Mouse (Mus musculus): ENCODE data around the gene Kifap3. TPM values are rescaled to one million over a fixed set of nuclear protein-coding genes. Genes with fewer than 3 reads are reported as not detected.
A peak's percentile ranks its signal among the peaks of the same experiment; 100 is the strongest.

Gene Kifap3
- polyA plus RNA-seq, 1 experiment from 2014 or later = 10.6 TPM

DNA sequence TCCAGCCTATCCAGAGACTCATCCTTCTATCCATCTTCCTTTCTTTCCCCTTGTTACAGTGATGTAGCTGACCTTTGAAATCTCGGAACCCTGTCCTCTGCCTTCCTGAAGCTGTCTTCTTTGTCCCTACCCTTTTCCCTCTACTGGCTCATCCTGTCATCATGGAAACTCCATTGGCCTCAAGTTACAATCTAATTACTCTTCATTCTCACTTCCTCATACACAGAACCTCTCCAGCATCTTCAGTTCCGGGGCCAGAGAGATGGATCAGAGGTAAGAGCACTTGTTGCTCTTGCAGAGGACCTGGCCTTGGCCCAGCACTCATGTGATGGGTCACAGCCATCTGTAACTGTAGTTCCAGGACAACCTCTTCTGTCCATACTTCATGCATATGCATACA lies 120.8 kb downstream of the Kifap3 start:
- H3K9me3 ChIP-seq (ENCODE audit: control insufficient read depth, low read length) = no peaks in the 10 kb centered on the region
- 82% methylated on average over 2 of the region's 2 CpGs for WGBS
- H3K4me2 ChIP-seq (replicated peaks; ENCODE audit: low read depth) = no peak overlapping the region
- DNase-seq (ENCODE audit: low spot score) = no peak
- no peaks in the 10 kb centered on the region for H3K27me3 ChIP-seq (ENCODE audit: control insufficient read depth, insufficient read depth, low read length)
- TF ChIP-seq EP300 (optimal IDR thresholded peaks at IDR 0.05) = no peak
- TF ChIP-seq CTCF (IDR thresholded peaks at IDR 0.05; ENCODE audit: low read depth) = no peak
- no peak overlapping the region for H3K27ac ChIP-seq (replicated peaks)
- no peaks in the 10 kb centered on the region for H3K4me1 ChIP-seq (replicated peaks; ENCODE audit: control insufficient read depth, insufficient read depth)
- no peak for ATAC-seq (ENCODE audit: low FRiP score, low TSS enrichment)
- no peak overlapping the region for H3K4me3 ChIP-seq (ENCODE audit: low read depth, low read length)
- no peaks in the 10 kb centered on the region for H3K36me3 ChIP-seq (ENCODE audit: control insufficient read depth, insufficient read depth, low read length)
- H3K9ac ChIP-seq (ENCODE audit: low read length) = no peak overlapping the region

DNA sequence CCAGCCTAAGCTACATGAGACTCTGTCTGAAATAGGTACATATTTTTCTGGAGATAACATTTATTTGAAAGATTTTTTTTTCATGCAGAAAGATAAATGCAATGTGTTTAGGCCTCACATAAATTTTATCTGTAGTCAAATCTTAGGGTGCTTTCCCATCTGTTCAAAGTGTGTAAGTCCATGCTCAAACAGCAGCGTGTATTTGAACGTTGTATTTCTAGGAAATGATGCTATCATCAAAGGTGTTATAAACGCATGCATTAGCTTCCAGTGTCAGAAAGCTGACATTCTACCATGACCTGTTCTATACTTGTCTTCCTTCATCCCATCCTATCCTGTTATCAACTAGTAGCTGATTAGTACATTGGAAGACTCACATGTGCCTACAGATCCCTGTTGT lies 124.0 kb downstream of the Kifap3 start:
- 89% methylated on average over 3 of the region's 3 CpGs for WGBS
- no peak for TF ChIP-seq EP300 (optimal IDR thresholded peaks at IDR 0.05)
- no peak for TF ChIP-seq CTCF (IDR thresholded peaks at IDR 0.05; ENCODE audit: low read depth)
- H3K9ac ChIP-seq (ENCODE audit: low read length) = no peak overlapping the region
- H3K36me3 ChIP-seq (ENCODE audit: control insufficient read depth, insufficient read depth, low read length) = no peaks in the 10 kb centered on the region
- no peak overlapping the region for H3K4me3 ChIP-seq (ENCODE audit: low read depth, low read length)
- no peaks in the 10 kb centered on the region for H3K27me3 ChIP-seq (ENCODE audit: control insufficient read depth, insufficient read depth, low read length)
- no peaks in the 10 kb centered on the region for H3K4me1 ChIP-seq (replicated peaks; ENCODE audit: control insufficient read depth, insufficient read depth)
- ATAC-seq (ENCODE audit: low FRiP score, low TSS enrichment) = no peak
- H3K27ac ChIP-seq (replicated peaks) = no peak overlapping the region
- H3K4me2 ChIP-seq (replicated peaks; ENCODE audit: low read depth) = no peak overlapping the region
- DNase-seq (ENCODE audit: low spot score) = no peak
- H3K9me3 ChIP-seq (ENCODE audit: control insufficient read depth, low read length) = no peaks in the 10 kb centered on the region

DNA sequence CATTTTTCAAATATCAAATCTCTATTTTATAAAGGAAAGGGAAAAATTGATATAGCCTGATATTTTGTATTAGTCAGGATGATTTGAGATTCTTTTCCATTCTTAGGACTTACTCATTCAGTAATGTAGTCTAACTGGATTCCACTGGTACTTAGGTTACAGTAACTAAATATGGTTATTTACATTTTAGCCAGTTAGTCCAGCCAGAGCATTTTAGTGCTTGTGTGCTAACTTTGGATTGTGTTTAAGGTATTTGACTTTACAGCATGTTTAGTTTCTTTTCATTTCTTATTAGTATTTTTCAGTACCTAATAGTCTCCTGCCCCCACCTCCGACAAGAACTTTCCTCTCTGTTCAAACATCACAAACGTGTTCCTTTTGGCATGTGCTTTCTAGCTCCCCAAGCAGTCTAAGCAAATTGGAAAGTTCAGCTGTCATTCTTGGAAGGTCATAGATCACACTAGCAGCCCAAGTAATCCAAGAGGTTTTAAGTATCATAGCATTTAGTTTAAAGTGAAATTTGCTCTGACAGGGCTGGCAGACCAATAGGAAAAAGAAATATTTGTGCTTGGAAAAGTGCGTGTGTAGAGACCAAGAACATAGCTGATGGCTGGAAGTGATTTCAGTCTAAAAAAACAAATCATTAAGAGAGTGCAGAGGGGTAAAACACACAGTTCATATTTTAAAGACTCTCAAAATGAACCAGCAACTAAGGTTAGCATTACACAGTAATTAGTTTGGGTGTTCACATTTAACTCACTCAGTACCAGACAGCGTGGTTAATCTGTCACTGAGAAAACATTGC lies 127.8 kb downstream of the Kifap3 start:
- Histone ChIP-seq H3K4me1 (replicated peaks; ENCODE audit: control insufficient read depth, insufficient read depth) (no peaks in the 10 kb centered on the region), H3K27me3 (ENCODE audit: control insufficient read depth, insufficient read depth, low read length) (no peaks in the 10 kb centered on the region), H3K36me3 (ENCODE audit: control insufficient read depth, insufficient read depth, low read length) (no peaks in the 10 kb centered on the region), H3K9me3 (ENCODE audit: control insufficient read depth, low read length) (no peaks in the 10 kb centered on the region), H3K9ac (ENCODE audit: low read length) (no peak overlapping the region; the same call in 1 of the 2 replicates), H3K4me2 (replicated peaks; ENCODE audit: low read depth) (no peak overlapping the region), H3K4me3 (ENCODE audit: low read depth, low read length) (no peak overlapping the region), H3K27ac (replicated peaks) (no peak overlapping the region)
- no peak for TF ChIP-seq CTCF (IDR thresholded peaks at IDR 0.05; ENCODE audit: low read depth)
- WGBS = 29% methylated on average over 4 of the region's 4 CpGs
- no peak for DNase-seq (ENCODE audit: low spot score)
- ATAC-seq (ENCODE audit: low FRiP score, low TSS enrichment) = no peak

DNA sequence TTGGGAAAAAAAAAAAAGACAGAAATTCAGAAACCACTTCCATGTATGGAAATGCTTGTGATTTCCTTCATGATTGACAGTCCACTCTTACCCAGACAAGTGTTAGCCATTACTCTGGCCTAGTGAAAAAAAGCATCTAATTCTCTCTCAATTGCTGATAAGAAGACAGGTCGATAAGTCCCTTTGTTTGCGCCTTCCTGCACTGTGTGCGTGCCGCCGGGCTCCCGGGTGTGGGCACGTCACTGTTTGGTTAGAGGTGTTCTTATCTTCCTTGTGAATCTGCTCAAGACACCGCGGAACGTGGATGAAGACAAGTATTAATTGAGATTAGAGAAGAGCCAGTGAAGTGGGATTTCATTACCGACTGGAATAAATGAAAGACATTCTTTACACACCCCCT lies 129.0 kb downstream of the Kifap3 start:
- ATAC-seq (ENCODE audit: low FRiP score, low TSS enrichment) (no peak), DNase-seq (ENCODE audit: low spot score) (no peak)
- no peak overlapping the region for H3K4me3 ChIP-seq (ENCODE audit: low read depth, low read length)
- H3K27ac ChIP-seq (replicated peaks) = no peak overlapping the region
- 44% methylated on average over 11 of the region's 11 CpGs for WGBS
- H3K9me3 ChIP-seq (ENCODE audit: control insufficient read depth, low read length) = no peaks in the 10 kb centered on the region
- H3K27me3 ChIP-seq (ENCODE audit: control insufficient read depth, insufficient read depth, low read length) = no peaks in the 10 kb centered on the region
- H3K4me2 ChIP-seq (replicated peaks; ENCODE audit: low read depth) = no peak overlapping the region
- no peaks in the 10 kb centered on the region for H3K4me1 ChIP-seq (replicated peaks; ENCODE audit: control insufficient read depth, insufficient read depth)
- no peak overlapping the region for H3K9ac ChIP-seq (ENCODE audit: low read length)
- TF ChIP-seq EP300 (optimal IDR thresholded peaks at IDR 0.05) (no peak), CTCF (IDR thresholded peaks at IDR 0.05; ENCODE audit: low read depth) (no peak)
- H3K36me3 ChIP-seq (ENCODE audit: control insufficient read depth, insufficient read depth, low read length) = no peaks in the 10 kb centered on the region

DNA sequence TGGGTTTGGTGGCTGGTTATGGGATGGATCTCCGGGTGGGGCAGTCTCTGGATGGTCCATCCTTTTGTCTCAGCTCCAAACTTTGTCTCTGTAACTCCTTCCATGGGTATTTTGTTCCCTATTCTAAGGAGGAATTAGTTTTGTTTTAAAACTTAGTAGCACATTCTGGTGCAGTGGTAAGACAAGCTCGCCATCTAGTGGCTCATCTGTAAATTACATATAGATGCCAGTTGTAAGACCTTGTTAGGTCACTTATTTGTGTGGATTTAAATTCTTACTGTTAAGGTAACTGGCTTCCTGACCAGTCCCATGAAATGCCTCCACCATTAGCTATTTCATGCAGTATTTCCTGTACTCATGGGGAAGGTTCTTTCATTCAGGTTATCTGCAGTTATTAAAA lies 131.0 kb downstream of the Kifap3 start:
- H3K27me3 ChIP-seq (ENCODE audit: control insufficient read depth, insufficient read depth, low read length) = no peaks in the 10 kb centered on the region
- no peaks in the 10 kb centered on the region for H3K4me1 ChIP-seq (replicated peaks; ENCODE audit: control insufficient read depth, insufficient read depth)
- H3K36me3 ChIP-seq (ENCODE audit: control insufficient read depth, insufficient read depth, low read length) = no peaks in the 10 kb centered on the region
- H3K9ac ChIP-seq (ENCODE audit: low read length) = no peak overlapping the region
- H3K4me2 ChIP-seq (replicated peaks; ENCODE audit: low read depth) = no peak overlapping the region
- ATAC-seq (ENCODE audit: low FRiP score, low TSS enrichment) = no peak
- WGBS = 2% methylated on average over 2 of the region's 2 CpGs
- TF ChIP-seq CTCF (IDR thresholded peaks at IDR 0.05; ENCODE audit: low read depth) (peak; percentile 85), EP300 (optimal IDR thresholded peaks at IDR 0.05) (no peak)
- no peak for DNase-seq (ENCODE audit: low spot score)
- no peak overlapping the region for H3K27ac ChIP-seq (replicated peaks)
- no peak overlapping the region for H3K4me3 ChIP-seq (ENCODE audit: low read depth, low read length)
- H3K9me3 ChIP-seq (ENCODE audit: control insufficient read depth, low read length) = no peaks in the 10 kb centered on the region

DNA sequence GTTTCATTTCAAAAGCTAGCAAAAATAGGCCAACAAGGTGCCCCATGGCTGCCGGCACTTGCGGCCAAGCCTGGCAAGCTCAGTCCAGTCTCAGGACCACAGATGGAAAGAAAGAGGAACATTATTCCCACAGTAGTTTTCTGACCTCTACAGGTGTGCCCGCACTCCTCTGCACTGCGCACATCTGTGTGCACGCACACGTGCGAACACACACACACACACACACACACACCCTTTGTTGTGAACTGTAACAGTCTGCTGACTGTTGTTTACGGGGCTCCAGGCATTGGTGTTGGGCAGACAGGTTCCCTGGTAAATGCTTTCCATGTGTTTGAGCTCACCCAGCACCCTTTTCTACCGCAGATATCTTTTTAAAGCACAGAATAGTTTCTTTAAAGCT lies 131.4 kb downstream of the Kifap3 start:
- no peaks in the 10 kb centered on the region for H3K27me3 ChIP-seq (ENCODE audit: control insufficient read depth, insufficient read depth, low read length)
- H3K9ac ChIP-seq (ENCODE audit: low read length) = no peak overlapping the region
- H3K36me3 ChIP-seq (ENCODE audit: control insufficient read depth, insufficient read depth, low read length) = no peaks in the 10 kb centered on the region
- H3K27ac ChIP-seq (replicated peaks) = no peak overlapping the region
- H3K4me1 ChIP-seq (replicated peaks; ENCODE audit: control insufficient read depth, insufficient read depth) = no peaks in the 10 kb centered on the region
- WGBS = 95% methylated on average over 9 of the region's 9 CpGs
- no peak overlapping the region for H3K4me3 ChIP-seq (ENCODE audit: low read depth, low read length)
- TF ChIP-seq EP300 (optimal IDR thresholded peaks at IDR 0.05) = no peak
- TF ChIP-seq CTCF (IDR thresholded peaks at IDR 0.05; ENCODE audit: low read depth) = no peak
- DNase-seq (ENCODE audit: low spot score) = no peak
- H3K4me2 ChIP-seq (replicated peaks; ENCODE audit: low read depth) = no peak overlapping the region
- no peaks in the 10 kb centered on the region for H3K9me3 ChIP-seq (ENCODE audit: control insufficient read depth, low read length)
- no peak for ATAC-seq (ENCODE audit: low FRiP score, low TSS enrichment)

All from stomach, postnatal 0 days (tissue).